Mouse (Mus musculus) hindbrain, postnatal 0 days (tissue): ENCODE results near the gene Dus4l. TPM values are rescaled to one million over a fixed set of nuclear protein-coding genes. Genes with fewer than 3 reads are reported as not detected.
"Not testable (repeated sequence)": the region's sequence is repeated elsewhere in the genome, so short reads cannot be mapped to it uniquely, and the experiment has no call there.

ENCODE experiments used
- ATAC-seq: fragments of 200-750 bp; cut with Nextera tagmentation; 2 replicates; pipeline ENCODE4 v1.8.0; 2017; ENCODE audit warnings: mild to moderate bottlenecking, moderate TSS enrichment, moderate library complexity
- DNase-seq: peaks from one replicate; pipeline ENCODE4 v3.0.0-alpha.2; 2015; ENCODE audit warnings: low spot score
- H3K27ac ChIP-seq: fragments of 300-500 bp; sonication (generic); 2 replicates; pipeline ENCODE4 v1.5.1; 2014; ENCODE audit warnings: mild to moderate bottlenecking
- H3K27me3 ChIP-seq: fragments of 300-500 bp; sonication (generic); 2 replicates; pipeline ENCODE4 v1.6.1; 2014; ENCODE audit warnings: low read length, mixed read lengths; ENCODE audit not compliant: insufficient read depth
- H3K36me3 ChIP-seq: fragments of 300-500 bp; sonication (generic); 2 replicates; pipeline ENCODE4 v1.6.1; 2014; ENCODE audit warnings: low read length, mixed read lengths; ENCODE audit not compliant: insufficient read depth
- H3K4me1 ChIP-seq: fragments of 300-500 bp; sonication (generic); 2 replicates; pipeline ENCODE4 v1.6.1; 2014; ENCODE audit warnings: antibody characterized with exemption, low read length, mixed read lengths; ENCODE audit not compliant: insufficient read depth
- H3K4me2 ChIP-seq: fragments of 300-500 bp; sonication (generic); 2 replicates; pipeline ENCODE4 v1.6.1; 2014; ENCODE audit warnings: low read depth, mild to moderate bottlenecking, low read length, moderate library complexity, mixed read lengths
- H3K4me3 ChIP-seq: fragments of 300-500 bp; sonication (generic); 2 replicates; pipeline ENCODE4 v1.5.1; 2014; ENCODE audit warnings: low read length
- H3K9ac ChIP-seq: fragments of 300-500 bp; sonication (generic); replicated peaks from 2 replicates; pipeline ENCODE4 v1.6.1; 2014; ENCODE audit warnings: mild to moderate bottlenecking, low read length, moderate library complexity, mixed read lengths
- H3K9me3 ChIP-seq: fragments of 300-500 bp; sonication (generic); 2 replicates; pipeline ENCODE4 v1.6.1; 2016; ENCODE audit warnings: low read length, mixed read lengths
- CTCF ChIP-seq: IDR thresholded peaks from 2 replicates; pipeline ENCODE4 v1.5.1; 2016; ENCODE audit warnings: antibody characterized with exemption, control low read depth, low read depth
- WGBS: fragments of 180-500 bp; shearing (Covaris S2); extraction: QIAGEN DNeasy Blood & Tissue Kit; methylation state at CpG from one replicate; pipeline ENCODE4 v1.1.7; 2014; 5-methylcytosine and 5-hydroxymethylcytosine counted together
- polyA plus RNA-seq: library from polyadenylated mRNA; unstranded; fragments of >200 nt; fragmentation: Nextera tagmentation; extraction: Ambion mirVana; gene quantifications from 2 replicates; pipeline ENCODE4 v1.2.1, GENCODE M21; 2015
- total RNA-seq: library from RNA; depleted of rRNA; stranded (reverse); fragments of >200 nt; gene quantifications from 2 replicates; pipeline ENCODE4 v1.2.3, GENCODE M21; 2014

Dus4l gene
- total and polyA plus RNA-seq, 2 experiments from 2014 or later: 1.4 to 8.7 TPM

- no peaks in the 10 kb centered on the region for H3K9me3 ChIP-seq
- DNase-seq (peak; percentile 89), ATAC-seq (peak; percentile 93)
- peak within 1 kb of the TSS; percentile 76 for H3K9ac ChIP-seq
- H3K27ac ChIP-seq: peak within 1 kb of the TSS; percentile 80
- H3K27me3 ChIP-seq: no peaks in the 10 kb centered on the region
- 1% methylated on average over 65 of the region's 73 CpGs for WGBS
- no peaks in the 10 kb centered on the region for H3K36me3 ChIP-seq
- no peak for TF ChIP-seq CTCF
- H3K4me1 ChIP-seq: peaks cover 6% of the 10 kb centered on the region
- H3K4me3 ChIP-seq: peak within 1 kb of the TSS; percentile 62
- peak within 1 kb of the TSS; percentile 78 for H3K4me2 ChIP-seq
Observed at GRCm38 (mm10) chr12:31634343-31635239, 20.0 kb downstream of the Dus4l start, which contains the start of gene Bcap29. Gene Bcap29 (minus strand): TSS chr12:31634658.

GRCm38 (mm10) chr12:31633970-31634342, 20.7 kb downstream of the Dus4l start:
- H3K36me3 ChIP-seq: no peaks in the 10 kb centered on the region
- 7% methylated on average over 13 of the region's 13 CpGs for WGBS
- H3K27ac ChIP-seq: peak overlapping the region; percentile 80
- no peaks in the 10 kb centered on the region for H3K27me3 ChIP-seq
- peak overlapping the region; percentile 62 for H3K4me3 ChIP-seq
- peaks cover 6% of the 10 kb centered on the region for H3K4me1 ChIP-seq
- H3K9ac ChIP-seq: peak overlapping the region; percentile 76
- ATAC-seq: peak; percentile 41
- H3K4me2 ChIP-seq: peak overlapping the region; percentile 78
- TF ChIP-seq CTCF: no peak
- DNase-seq: no peak
- H3K9me3 ChIP-seq: no peaks in the 10 kb centered on the region

GRCm38 (mm10) chr12:31628396-31628795, 26.2 kb downstream of the Dus4l start:
- not testable (repeated sequence) for H3K27me3 ChIP-seq, H3K36me3 ChIP-seq, H3K9ac ChIP-seq, DNase-seq, H3K4me3 ChIP-seq, H3K4me2 ChIP-seq, H3K27ac ChIP-seq, H3K4me1 ChIP-seq, H3K9me3 ChIP-seq, ATAC-seq
- WGBS: 94% methylated on average over 9 of the region's 9 CpGs

- no peaks in the 10 kb centered on the region; the same call in none of the 2 replicates for H3K36me3 ChIP-seq
- H3K27me3 ChIP-seq: no peaks in the 10 kb centered on the region
- ATAC-seq: no peak
- DNase-seq: no peak
- no peak for TF ChIP-seq CTCF
- no peak overlapping the region for H3K9ac ChIP-seq
- no peak overlapping the region for H3K4me3 ChIP-seq
- H3K4me2 ChIP-seq: no peak overlapping the region
- H3K27ac ChIP-seq: no peak overlapping the region
- H3K4me1 ChIP-seq: no peaks in the 10 kb centered on the region
- H3K9me3 ChIP-seq: no peaks in the 10 kb centered on the region
- WGBS: 95% methylated on average over 1 of the region's 1 CpGs
Observed at GRCm38 (mm10) chr12:31625016-31625415, 29.6 kb downstream of the Dus4l start.

GRCm38 (mm10) chr12:31620106-31620505, 34.5 kb downstream of the Dus4l start:
- H3K4me3 ChIP-seq: no peak overlapping the region
- 82% methylated on average over 8 of the region's 8 CpGs for WGBS
- ATAC-seq: no peak

GRCm38 (mm10) chr12:31613353-31613752, 41.3 kb downstream of the Dus4l start:
- Histone ChIP-seq H3K9me3 (no peaks in the 10 kb centered on the region), H3K36me3 (no peaks in the 10 kb centered on the region), H3K4me2 (no peak overlapping the region), H3K4me1 (no peaks in the 10 kb centered on the region), H3K4me3 (no peak overlapping the region), H3K9ac (no peak overlapping the region), H3K27me3 (no peaks in the 10 kb centered on the region), H3K27ac (no peak overlapping the region)
- no peak for ATAC-seq
- no peak for DNase-seq
- WGBS: 48% methylated on average over 4 of the region's 4 CpGs
- TF ChIP-seq CTCF: no peak

More at GRCm38 (mm10) chr12:31620106-31620505, 34.5 kb downstream of the Dus4l start:
- Histone ChIP-seq H3K4me1 (no peaks in the 10 kb centered on the region), H3K27ac (no peak overlapping the region), H3K9ac (no peak overlapping the region), H3K4me2 (no peak overlapping the region), H3K9me3 (no peaks in the 10 kb centered on the region), H3K36me3 (no peaks in the 10 kb centered on the region; the same call in 1 of the 2 replicates), H3K27me3 (no peaks in the 10 kb centered on the region)
- DNase-seq: no peak
- TF ChIP-seq CTCF: peak; percentile 23; the same call in 1 of the 2 replicates

- 10% methylated on average over 3 of the region's 3 CpGs for WGBS
- ATAC-seq (no peak), DNase-seq (no peak)
- H3K27me3 ChIP-seq: no peaks in the 10 kb centered on the region
- H3K4me2 ChIP-seq: no peak overlapping the region
- TF ChIP-seq CTCF: no peak
- H3K9ac ChIP-seq: no peak overlapping the region
- no peaks in the 10 kb centered on the region for H3K9me3 ChIP-seq
- H3K36me3 ChIP-seq: no peaks in the 10 kb centered on the region
- H3K4me3 ChIP-seq: no peak overlapping the region
- H3K4me1 ChIP-seq: no peaks in the 10 kb centered on the region
- H3K27ac ChIP-seq: no peak overlapping the region
Observed at GRCm38 (mm10) chr12:31608138-31608537, 46.5 kb downstream of the Dus4l start.
